Mouse (Mus musculus) CH12.LX (cell line): Measurements from ENCODE around the gene Hist1h2bn.

Experiments
- CHD1 ChIP-seq: IDR thresholded peaks from 2 replicates; pipeline ENCODE4 v1.6.1; 2012; ENCODE audit warnings: low read depth, low read length, improper control_type of control experiment, inconsistent platforms
- CTCF ChIP-seq, 2 experiments: IDR thresholded peaks in 1 of 2; conservative IDR thresholded peaks in 1 of 2; 2 replicates each; pipeline ENCODE4 v1.5.1; 2011 to 2012; ENCODE audit warnings: low read depth in 2 of 2, low read length in 2 of 2, improper control_type of control experiment in 1 of 2, inconsistent platforms in 1 of 2, mild to moderate bottlenecking in 1 of 2, moderate library complexity in 1 of 2
- GABPA ChIP-seq: IDR thresholded peaks from 2 replicates; pipeline ENCODE4 v1.6.1; 2012; ENCODE audit warnings: low read depth, low read length, improper control_type of control experiment, inconsistent platforms; ENCODE audit not compliant: insufficient replicate concordance
- MAFK ChIP-seq: IDR thresholded peaks from 2 replicates; pipeline ENCODE4 v1.6.1; 2011; ENCODE audit warnings: low read length, improper control_type of control experiment; ENCODE audit not compliant: insufficient replicate concordance
- POLR2A ChIP-seq: IDR thresholded peaks from 2 replicates; pipeline ENCODE4 v1.6.1; 2011; ENCODE audit warnings: low read depth, mild to moderate bottlenecking, improper control_type of control experiment, low read length
- UBTF ChIP-seq: IDR thresholded peaks from 2 replicates; pipeline ENCODE4 v1.6.1; 2012; ENCODE audit warnings: low read depth, mild to moderate bottlenecking, inconsistent platforms, low read length, improper control_type of control experiment, moderate library complexity
- USF1 ChIP-seq: IDR thresholded peaks from 2 replicates; pipeline ENCODE4 v1.6.1; 2014; ENCODE audit warnings: low read depth, mild to moderate bottlenecking, inconsistent platforms, low read length, improper control_type of control experiment

- TF ChIP-seq CHD1 (peak; percentile 70; the same call in 1 of the 2 replicates), CTCF (conservative IDR thresholded peaks at IDR 0.05 in 1 of 2, IDR thresholded peaks at IDR 0.05 in 1 of 2; ENCODE audit: low read depth in 2 of 2, low read length in 2 of 2) (no peak), POLR2A (peak; percentile 97), GABPA (no peak), UBTF (0 out of 2 replicates have a peak, but pooled peaks have one; percentile 72), MAFK (peak; percentile 62; the same call in 1 of the 2 replicates), USF1 (no peak)
Observed at GRCm38 (mm10) chr13:21783255-21783617, 29.3 kb downstream of the Hist1h2bn start, which contains the start of gene Hist1h3i.
